Mouse (Mus musculus) MEL (cell line): ENCODE measurements around the gene Wnt5a.

Source experiments
- CHD2 ChIP-seq: IDR thresholded peaks from 2 replicates; pipeline ENCODE4 v1.6.1; 2011; ENCODE audit warnings: low read length, improper control_type of control experiment
- CTCF ChIP-seq, 3 experiments: IDR thresholded peaks in 2 of 3; conservative IDR thresholded peaks in 1 of 3; 2 replicates each; pipeline ENCODE4 v1.5.1; 2011 to 2012; ENCODE audit warnings: low read length in 3 of 3, low read depth in 2 of 3, mild to moderate bottlenecking in 2 of 3, improper control_type of control experiment in 1 of 3, inconsistent platforms in 1 of 3, mixed read lengths in 1 of 3, moderate library complexity in 1 of 3; ENCODE audit not compliant: control insufficient read depth in 1 of 3, insufficient read depth in 1 of 3, poor library complexity in 1 of 3, severe bottlenecking in 1 of 3
- POLR2A ChIP-seq, 2 experiments: IDR thresholded peaks; 2 replicates each; pipeline ENCODE4 v1.6.1; 2011 to 2012; ENCODE audit warnings: low read length in 2 of 2, mild to moderate bottlenecking in 2 of 2, control low read depth in 1 of 2, improper control_type of control experiment in 1 of 2, low read depth in 1 of 2, moderate library complexity in 1 of 2; ENCODE audit not compliant: control insufficient read depth in 1 of 2, insufficient read depth in 1 of 2, poor library complexity in 1 of 2
- POLR2AphosphoS2 ChIP-seq: IDR thresholded peaks from 2 replicates; pipeline ENCODE4 v1.6.1; 2011; ENCODE audit warnings: low read length, improper control_type of control experiment

DNA sequence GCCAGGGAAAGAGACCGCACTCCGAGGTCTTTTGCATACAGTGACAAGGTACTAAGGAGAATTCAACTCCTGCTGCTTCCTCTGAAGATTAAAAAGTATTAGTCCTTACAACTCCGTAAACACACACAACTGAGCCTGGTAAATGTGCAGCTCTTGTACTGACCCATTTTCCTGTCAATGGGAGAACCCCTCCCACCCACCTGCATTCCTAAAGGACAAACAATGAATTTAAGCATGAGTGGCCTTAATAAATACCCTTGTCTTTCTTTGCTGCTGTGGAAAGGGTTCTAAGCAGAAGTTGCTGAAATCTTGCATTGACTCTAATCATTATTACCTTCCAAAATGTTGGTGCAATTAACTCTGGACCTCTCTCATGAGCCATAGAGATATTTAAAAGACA is 27.8 kb upstream of the Wnt5a start:
- TF ChIP-seq CHD2: no peak
- TF ChIP-seq CTCF (IDR thresholded peaks at IDR 0.05 in 2 of 3, conservative IDR thresholded peaks at IDR 0.05 in 1 of 3; ENCODE audit: control insufficient read depth in 1 of 3, insufficient read depth in 1 of 3, low read depth in 2 of 3, low read length in 3 of 3, poor library complexity in 1 of 3, severe bottlenecking in 1 of 3): no peak
- TF ChIP-seq POLR2A (IDR thresholded peaks at IDR 0.05; ENCODE audit: control insufficient read depth in 1 of 2, insufficient read depth in 1 of 2, low read depth in 1 of 2, low read length in 2 of 2, poor library complexity in 1 of 2): no peak
- TF ChIP-seq POLR2AphosphoS2: no peak
